Mouse (Mus musculus): ENCODE data around the gene Nme2. TPM values are rescaled to one million over a fixed set of nuclear protein-coding genes. Genes with fewer than 3 reads are reported as not detected.

The Nme2 gene
- total RNA-seq, 2 experiments from 2014 or later = 72.6 to 83.4 TPM

DNA sequence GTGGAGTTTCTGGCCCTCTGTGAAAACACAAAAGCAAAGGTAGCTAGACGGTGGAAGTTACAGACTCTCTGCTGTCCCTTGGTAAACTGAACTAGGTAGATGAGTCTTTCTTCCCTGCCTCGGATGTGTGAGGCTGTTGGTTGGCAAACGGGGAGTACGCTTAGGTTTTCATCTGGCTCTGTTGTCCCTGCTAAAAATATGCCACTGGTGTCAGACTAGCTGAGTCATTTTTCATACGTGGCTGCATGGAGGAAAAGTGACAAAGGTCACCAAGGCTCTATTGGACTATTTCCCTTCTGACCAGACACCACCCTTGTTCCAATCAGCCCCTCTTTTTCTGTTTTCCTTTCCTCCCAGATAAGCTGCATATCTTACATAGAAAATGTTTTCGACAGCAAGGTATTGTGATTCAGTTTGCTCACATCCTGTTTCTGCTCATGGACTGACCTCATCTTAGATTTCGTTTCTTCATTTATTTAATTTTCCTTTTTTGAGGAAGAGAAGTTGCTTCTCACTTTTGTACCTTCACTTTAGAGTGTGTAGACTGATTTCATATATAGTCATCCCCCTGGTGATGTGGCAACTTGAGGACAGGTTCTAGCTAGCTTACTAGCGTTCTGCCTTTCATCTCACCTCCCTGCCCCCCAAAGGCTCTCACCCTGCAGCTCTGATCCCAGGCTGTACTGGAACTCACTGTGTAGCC lies 31.7 kb upstream of the Nme2 start:
- TF ChIP-seq CTCF (IDR thresholded peaks at IDR 0.05) = no peak
- H3K27ac ChIP-seq = peak overlapping the region; percentile 58; the same call in 1 of the 2 replicates
- intact Hi-C loops (cut with DNase I) = no loop called here
- no peak overlapping the region for H3K4me3 ChIP-seq
- no peak for DNase-seq (ENCODE audit: extremely low spot score in 1 of 2, low spot score in 2 of 2)

DNA sequence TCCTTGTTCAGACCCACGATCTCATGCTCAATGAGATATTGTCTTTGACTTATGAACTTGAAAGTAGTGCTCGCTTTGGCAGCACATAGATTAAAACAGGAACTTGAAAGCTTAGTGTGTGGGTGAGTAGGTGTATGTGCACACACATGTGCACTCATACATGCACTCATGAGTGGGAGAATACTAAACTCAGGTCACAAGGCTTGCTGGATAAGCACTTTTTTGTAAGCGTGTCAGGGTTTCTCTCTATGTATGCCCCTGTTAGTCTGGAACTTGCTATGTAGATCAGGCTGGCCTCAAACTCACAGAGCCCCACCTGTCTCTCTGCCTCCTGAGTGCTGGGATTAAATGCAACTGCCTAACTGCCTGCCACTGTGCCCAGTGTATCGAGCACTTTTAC lies 31.0 kb upstream of the Nme2 start:
- intact Hi-C loops (cut with DNase I) = no loop called here
- H3K27ac ChIP-seq = peak overlapping the region; percentile 58; the same call in 1 of the 2 replicates

DNA sequence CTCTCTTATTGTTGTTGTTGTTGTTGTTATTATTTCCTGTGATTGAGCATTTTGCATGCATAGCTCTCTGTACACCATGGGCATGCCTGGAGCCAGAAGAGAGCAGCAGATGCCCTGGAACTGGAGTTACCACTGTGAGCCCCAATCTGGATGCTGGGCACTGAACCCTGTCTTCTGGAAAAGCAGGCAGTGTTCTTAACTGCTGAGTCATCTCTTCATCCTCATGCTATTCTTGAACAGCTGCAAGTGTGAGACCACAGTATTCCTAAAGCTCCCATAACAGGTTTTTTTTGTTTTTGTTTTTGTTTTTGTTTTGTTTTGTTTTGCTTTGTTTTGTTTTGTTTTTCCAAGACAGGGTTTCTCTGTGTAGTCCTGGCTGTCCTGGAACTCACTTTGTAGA lies 30.2 kb upstream of the Nme2 start:
- no peak for DNase-seq (ENCODE audit: extremely low spot score in 1 of 2, low spot score in 2 of 2)
- Histone ChIP-seq H3K27ac (no peak overlapping the region), H3K4me3 (no peak overlapping the region)
- no peak for TF ChIP-seq CTCF (IDR thresholded peaks at IDR 0.05)
- intact Hi-C loops (cut with DNase I) = no loop called here

More for the DNA sequence above, 31.0 kb upstream of the Nme2 start:
- no peak overlapping the region for H3K4me3 ChIP-seq
- no peak for DNase-seq (ENCODE audit: extremely low spot score in 1 of 2, low spot score in 2 of 2)
- TF ChIP-seq CTCF (IDR thresholded peaks at IDR 0.05) = no peak

DNA sequence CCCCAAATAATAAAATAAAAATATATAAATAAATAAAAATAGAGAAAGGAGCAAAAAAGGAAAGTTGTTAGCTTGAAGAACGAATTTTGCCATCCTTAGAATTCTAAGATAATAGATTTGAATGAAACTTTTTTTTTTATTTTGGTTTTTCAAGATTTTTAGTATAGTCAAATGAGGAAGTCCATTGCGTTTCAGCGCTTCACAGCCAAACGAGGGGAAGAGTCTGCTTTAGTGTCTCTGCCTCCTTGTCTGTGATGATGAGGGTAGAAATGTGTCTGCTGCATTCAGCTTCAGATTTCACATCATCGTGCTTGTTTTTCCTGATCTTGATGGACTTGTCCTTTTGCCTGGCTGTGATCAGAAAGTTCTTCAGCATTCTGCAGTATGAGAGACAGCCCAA lies 29.2 kb upstream of the Nme2 start:
- no peak overlapping the region for H3K4me3 ChIP-seq
- H3K27ac ChIP-seq = no peak overlapping the region
- intact Hi-C loops (cut with DNase I) = no loop called here
- TF ChIP-seq CTCF (IDR thresholded peaks at IDR 0.05) = no peak
- no peak for DNase-seq (ENCODE audit: extremely low spot score in 1 of 2, low spot score in 2 of 2)

DNA sequence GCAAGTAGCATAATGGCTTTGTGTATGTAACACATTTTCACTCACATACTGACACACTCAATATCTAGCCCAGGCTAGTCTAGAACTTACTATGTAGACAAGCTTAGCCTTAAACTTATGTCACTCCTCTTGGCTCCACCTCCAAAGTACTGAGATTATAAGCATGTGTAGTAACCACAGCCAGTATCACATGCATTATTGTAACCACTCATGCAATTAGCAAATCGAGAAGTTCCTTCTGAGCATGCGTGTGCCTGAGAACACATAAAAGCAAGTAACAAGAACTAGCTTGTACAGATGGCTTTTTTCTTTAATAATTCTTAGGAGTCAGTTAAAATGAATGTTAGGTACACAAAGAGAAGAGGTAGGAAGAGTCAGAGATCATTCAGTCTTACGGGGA lies 28.6 kb upstream of the Nme2 start:
- TF ChIP-seq CTCF (IDR thresholded peaks at IDR 0.05) = no peak
- no peak for DNase-seq (ENCODE audit: extremely low spot score in 1 of 2, low spot score in 2 of 2)
- intact Hi-C loops (cut with DNase I) = no loop called here

DNA sequence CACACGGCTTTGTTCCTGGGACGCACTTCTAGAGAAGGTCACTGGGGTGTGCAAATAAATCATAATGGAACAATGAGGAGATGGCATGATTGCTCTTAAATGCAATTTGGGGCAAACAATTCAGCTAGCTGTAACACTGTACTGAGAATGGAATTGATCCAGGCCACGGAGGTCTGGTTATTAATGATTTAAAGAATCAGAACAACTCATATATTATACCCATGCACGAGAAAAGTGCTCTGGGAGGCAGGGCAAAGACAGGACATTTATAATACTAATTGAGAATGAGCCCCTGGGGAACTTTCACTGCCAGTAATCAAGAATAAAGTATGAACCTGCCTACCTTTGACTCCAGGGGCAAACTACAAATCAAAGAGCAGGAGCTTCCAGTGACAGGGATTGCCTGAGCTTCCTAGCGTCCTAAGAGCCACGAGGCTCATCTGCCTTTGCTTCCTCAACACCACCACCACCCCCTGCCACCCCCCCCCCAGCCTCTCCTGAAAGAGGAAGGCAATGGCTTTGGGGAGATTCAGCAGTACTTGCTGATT lies 23.5 kb upstream of the Nme2 start:
- no peak for DNase-seq (ENCODE audit: extremely low spot score in 1 of 2, low spot score in 2 of 2)
- no peak overlapping the region for H3K27ac ChIP-seq
- no peak overlapping the region for H3K4me3 ChIP-seq
- TF ChIP-seq CTCF (IDR thresholded peaks at IDR 0.05) = no peak
- intact Hi-C loops (cut with DNase I) = no loop called here

More for the DNA sequence above, 28.6 kb upstream of the Nme2 start:
- Histone ChIP-seq H3K4me3 (no peak overlapping the region), H3K27ac (no peak overlapping the region)

DNA sequence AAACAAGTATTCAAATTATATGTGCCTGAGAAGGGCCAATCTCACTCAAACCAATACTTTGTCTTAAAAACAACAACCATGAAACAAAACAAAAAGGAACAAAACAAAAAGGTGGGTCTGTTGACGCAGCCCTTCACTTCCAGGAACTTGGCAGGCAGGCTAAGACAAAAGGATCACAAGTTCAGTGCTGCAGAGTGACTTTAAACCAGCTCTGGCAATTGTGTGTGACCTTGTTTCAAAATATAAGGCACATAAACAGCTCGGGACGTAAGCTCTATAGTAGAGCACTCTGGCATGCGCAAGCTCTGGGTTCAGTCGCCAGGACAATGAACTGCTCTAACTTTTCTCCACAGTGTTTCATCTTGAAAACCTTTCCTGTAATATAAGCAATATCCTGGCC lies 16.9 kb upstream of the Nme2 start:
- no peak for TF ChIP-seq CTCF (IDR thresholded peaks at IDR 0.05)
- H3K4me3 ChIP-seq = no peak overlapping the region
- no peak for DNase-seq (ENCODE audit: extremely low spot score in 1 of 2, low spot score in 2 of 2)
- H3K27ac ChIP-seq = no peak overlapping the region
- intact Hi-C loops (cut with DNase I) = no loop called here

DNA sequence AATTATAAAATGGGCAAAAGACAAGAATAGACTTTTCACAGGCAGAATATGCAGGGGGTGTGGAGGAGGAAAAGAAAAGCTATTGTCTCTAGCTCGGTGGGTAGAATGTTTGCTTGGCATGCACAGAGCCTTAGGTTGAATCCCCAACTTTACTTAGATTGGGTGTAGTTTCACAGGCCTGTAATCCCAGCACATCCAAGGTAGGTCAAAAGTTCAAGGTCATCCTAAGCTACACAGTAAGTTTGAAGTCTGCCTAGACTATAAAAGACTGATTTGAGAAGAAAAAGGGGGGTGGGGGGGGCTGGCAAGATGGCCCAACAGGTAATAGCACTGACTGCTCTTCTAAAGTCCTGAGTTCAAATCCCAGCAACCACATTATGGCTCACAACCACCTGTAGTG lies 13.7 kb upstream of the Nme2 start:
- TF ChIP-seq CTCF (IDR thresholded peaks at IDR 0.05) = no peak
- no peak for DNase-seq (ENCODE audit: extremely low spot score in 1 of 2, low spot score in 2 of 2)
- intact Hi-C loops (cut with DNase I) = loop anchor here (5.0 to 10.0 kb wide), 3 partner anchors 73 to 305 kb away; partner anchors contain the start of gene Tob1
- H3K4me3 ChIP-seq = no peak overlapping the region
- H3K27ac ChIP-seq = no peak overlapping the region; the same call in 1 of the 2 replicates

DNA sequence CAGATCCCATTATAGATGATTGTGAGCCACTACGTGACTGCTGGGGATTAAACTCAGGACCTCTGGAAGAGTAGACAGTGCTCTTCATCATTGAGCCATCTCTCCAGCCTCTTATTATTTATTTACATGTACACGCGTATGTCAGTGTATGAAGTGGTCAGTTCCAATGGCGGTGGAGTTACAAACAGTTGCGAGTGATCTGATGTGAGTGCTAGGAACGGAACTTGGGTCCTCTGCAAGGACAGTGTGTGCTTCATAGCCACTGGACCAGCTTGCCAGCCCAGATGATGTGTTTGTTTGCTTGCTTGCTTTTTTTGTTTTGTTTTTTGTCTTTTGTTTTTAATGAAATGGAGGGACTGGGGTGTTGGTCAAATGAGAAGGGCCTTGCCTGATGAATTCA lies 13.1 kb upstream of the Nme2 start:
- Histone ChIP-seq H3K4me3 (no peak overlapping the region), H3K27ac (peak overlapping the region; percentile 94; the same call in 1 of the 2 replicates)
- no peak for DNase-seq (ENCODE audit: extremely low spot score in 1 of 2, low spot score in 2 of 2)
- no peak for TF ChIP-seq CTCF (IDR thresholded peaks at IDR 0.05)
- intact Hi-C loops (cut with DNase I) = loop anchor here (5.0 to 10.0 kb wide), 3 partner anchors 73 to 306 kb away; partner anchors contain the start of gene Tob1

DNA sequence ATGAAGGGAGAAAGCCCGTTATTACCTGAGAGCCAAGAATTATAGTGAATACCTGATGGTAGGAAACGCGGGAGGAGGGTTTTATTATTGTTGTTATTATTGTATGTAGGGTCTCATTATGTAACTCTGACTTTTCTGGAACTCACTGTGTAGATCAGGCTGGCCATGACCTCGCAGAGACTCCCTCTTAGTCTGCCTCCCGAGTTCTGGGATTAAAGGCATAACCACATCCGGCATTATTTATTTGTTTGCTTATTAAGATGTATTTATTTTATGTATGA lies 12.7 kb upstream of the Nme2 start:
- intact Hi-C loops (cut with DNase I) = loop anchor here (1.0 to 10.0 kb wide), 5 partner anchors 27 to 306 kb away; partner anchors contain the start of gene Tob1

DNA sequence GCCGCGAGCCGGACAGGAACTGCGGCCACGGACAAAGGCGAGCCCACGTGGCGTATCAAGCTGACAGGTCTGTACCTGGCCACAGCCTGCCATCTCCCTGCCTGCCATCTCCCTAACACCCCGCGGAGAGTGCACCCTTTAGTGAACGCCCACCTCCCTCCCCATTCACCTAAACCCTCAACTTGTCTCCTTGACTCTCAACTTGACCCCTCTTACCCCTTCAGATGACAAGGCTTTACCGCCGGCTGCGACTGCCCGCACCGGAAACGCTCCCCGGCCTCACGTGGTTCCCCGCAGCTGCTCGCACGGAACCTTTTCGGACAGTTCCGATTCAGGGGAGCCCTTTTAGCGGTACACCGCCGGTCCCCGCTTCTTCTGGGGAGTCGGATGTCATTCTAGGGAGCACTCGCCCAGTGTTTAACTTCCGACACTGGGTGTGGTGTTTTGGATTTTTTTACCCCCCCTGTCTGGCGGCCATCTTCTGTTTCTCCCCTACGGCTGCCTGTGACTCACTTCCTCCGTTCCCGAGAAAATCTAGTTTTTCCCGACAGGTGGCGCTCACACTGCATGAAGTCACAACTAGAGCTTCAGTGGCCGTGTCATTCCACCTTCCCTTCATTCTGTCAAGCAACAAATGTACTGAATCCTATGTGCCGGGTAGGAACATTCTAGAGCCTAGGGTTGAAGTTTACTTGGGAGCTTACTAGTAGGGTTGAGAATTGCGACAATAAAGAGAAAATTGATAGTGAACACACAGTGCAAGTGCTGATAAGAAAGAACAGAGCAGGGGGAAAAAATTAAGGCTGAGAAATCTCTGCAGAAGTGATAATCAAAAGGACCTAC lies 12.2 kb upstream of the Nme2 start, which contains the start of the genes Gm20390 and Nme1:
TSS of gene Gm20390 (minus strand) at position 289 of the 843 bp plus-strand sequence.
TSS of gene Nme1 (minus strand) at position 517 of the 843 bp plus-strand sequence.
- H3K4me3 ChIP-seq = peak within 1 kb of the TSS; percentile 70
- TF ChIP-seq CTCF (IDR thresholded peaks at IDR 0.05) = peak; percentile 82
- DNase-seq (ENCODE audit: extremely low spot score in 1 of 2, low spot score in 2 of 2) = peak; percentile 94 to 99
- intact Hi-C loops (cut with DNase I) = loop anchor here (1.0 to 10.0 kb wide), 5 partner anchors 27 to 307 kb away; partner anchors contain the start of gene Tob1
- H3K27ac ChIP-seq = peak within 1 kb of the TSS; percentile 94

More for the DNA sequence above, 12.7 kb upstream of the Nme2 start:
- no peak for DNase-seq (ENCODE audit: extremely low spot score in 1 of 2, low spot score in 2 of 2)
- Histone ChIP-seq H3K27ac (peak overlapping the region; percentile 94), H3K4me3 (peak overlapping the region; percentile 35)
- TF ChIP-seq CTCF (IDR thresholded peaks at IDR 0.05) = no peak

DNA sequence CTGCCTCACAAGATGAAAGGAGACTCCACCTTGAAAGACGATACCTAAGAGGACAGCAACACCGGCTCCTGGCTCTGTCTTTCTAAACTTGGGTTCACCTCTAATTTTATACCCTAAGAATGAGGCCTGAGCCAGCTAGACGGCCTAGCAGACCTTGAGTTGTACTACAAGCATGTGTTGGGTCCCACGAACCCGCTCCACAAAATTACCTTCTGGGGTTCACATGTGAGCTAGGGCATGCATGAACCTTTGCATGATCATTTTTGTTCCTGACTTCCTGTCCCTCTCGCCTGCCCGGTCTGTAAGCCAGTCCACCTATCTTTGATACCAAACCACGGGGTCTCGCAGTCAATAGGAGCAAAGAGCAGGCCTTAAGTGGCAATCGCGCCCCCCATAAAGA lies 11.3 kb upstream of the Nme2 start:
- intact Hi-C loops (cut with DNase I) = loop anchor here (5.0 to 10.0 kb wide), 3 partner anchors 75 to 307 kb away; partner anchors contain the start of gene Tob1
- TF ChIP-seq CTCF (IDR thresholded peaks at IDR 0.05) = no peak
- H3K27ac ChIP-seq = peak overlapping the region; percentile 71
- no peak for DNase-seq (ENCODE audit: extremely low spot score in 1 of 2, low spot score in 2 of 2)
- H3K4me3 ChIP-seq = peak overlapping the region; percentile 70

Measured in left cerebral cortex, adult 2 months (tissue).